Mouse (Mus musculus) forebrain, embryonic 16.5 days (tissue): ENCODE measurements around the gene Prdx6b. TPM values are rescaled to one million over a fixed set of nuclear protein-coding genes. Genes with fewer than 3 reads are reported as not detected.

ENCODE experiments used
- ATAC-seq: fragments of 200-750 bp; cut with Nextera tagmentation; 2 replicates; pipeline ENCODE4 v1.8.0; 2017; ENCODE audit warnings: mild to moderate bottlenecking, moderate library complexity
- H3K27ac ChIP-seq: fragments of 300-500 bp; sonication (generic); 2 replicates; pipeline ENCODE4 v1.5.1; 2014; ENCODE audit warnings: low read length, control low read depth
- H3K27me3 ChIP-seq: fragments of 300-500 bp; sonication (generic); replicated peaks from 2 replicates; pipeline ENCODE4 v1.6.1; 2014; ENCODE audit warnings: low read length; ENCODE audit not compliant: control insufficient read depth, insufficient read depth
- H3K36me3 ChIP-seq: fragments of 300-500 bp; sonication (generic); 2 replicates; pipeline ENCODE4 v1.6.1; 2014; ENCODE audit not compliant: control insufficient read depth, insufficient read depth
- H3K4me1 ChIP-seq: fragments of 300-500 bp; sonication (generic); replicated peaks from 2 replicates; pipeline ENCODE4 v1.6.1; 2014; ENCODE audit warnings: low read length; ENCODE audit not compliant: control insufficient read depth, insufficient read depth
- H3K4me2 ChIP-seq: fragments of 300-500 bp; sonication (generic); 2 replicates; pipeline ENCODE4 v1.6.1; 2014; ENCODE audit warnings: mild to moderate bottlenecking, low read length, control low read depth
- H3K4me3 ChIP-seq: fragments of 300-500 bp; sonication (generic); replicated peaks from 2 replicates; pipeline ENCODE4 v1.5.1; 2014; ENCODE audit warnings: mild to moderate bottlenecking, low read length, control low read depth
- H3K9ac ChIP-seq: fragments of 300-500 bp; sonication (generic); replicated peaks from 2 replicates; pipeline ENCODE4 v1.6.1; 2014; ENCODE audit warnings: low read depth, low read length, control low read depth
- H3K9me3 ChIP-seq: fragments of 300-500 bp; sonication (generic); 2 replicates; pipeline ENCODE4 v1.6.1; 2016; ENCODE audit warnings: low read length; ENCODE audit not compliant: control insufficient read depth
- WGBS: fragments of 180-500 bp; shearing (Covaris S2); extraction: QIAGEN DNeasy Blood & Tissue Kit; methylation state at CpG from one replicate; pipeline ENCODE4 v1.1.7; 2014; 5-methylcytosine and 5-hydroxymethylcytosine counted together
- polyA plus RNA-seq: library from polyadenylated mRNA; unstranded; fragments of >200 nt; fragmentation: Nextera tagmentation; extraction: Ambion mirVana; gene quantifications from 2 replicates; pipeline ENCODE4 v1.2.1, GENCODE M21; 2015

Gene Prdx6b
- polyA plus RNA-seq, 1 experiment from 2014 or later = not detected

GRCm38 (mm10) chr2:80314201-80314600 lies 21.9 kb downstream of the Prdx6b start:
- H3K27me3 ChIP-seq = no peaks in the 10 kb centered on the region; the same call in 1 of the 2 replicates
- no peaks in the 10 kb centered on the region for H3K9me3 ChIP-seq
- no peak overlapping the region for H3K27ac ChIP-seq
- WGBS = 60% methylated on average over 1 of the region's 1 CpGs
- no peak overlapping the region for H3K9ac ChIP-seq
- no peaks in the 10 kb centered on the region for H3K36me3 ChIP-seq
- H3K4me1 ChIP-seq = peaks cover 7% of the 10 kb centered on the region
- H3K4me3 ChIP-seq = no peak overlapping the region
- no peak for ATAC-seq
- no peak overlapping the region for H3K4me2 ChIP-seq

GRCm38 (mm10) chr2:80314854-80315241 lies 22.6 kb downstream of the Prdx6b start:
- peak; percentile 21 for ATAC-seq
- peak overlapping the region; percentile 95 for H3K9ac ChIP-seq
- WGBS = 49% methylated on average over 7 of the region's 7 CpGs

GRCm38 (mm10) chr2:80315242-80316161 lies 23.2 kb downstream of the Prdx6b start, which contains the start of gene Dnajc10:
Dnajc10 (plus strand) TSS chr2:80315466.
- H3K9ac ChIP-seq = peak within 1 kb of the TSS; percentile 95

More at GRCm38 (mm10) chr2:80314854-80315241, 22.6 kb downstream of the Prdx6b start:
- Histone ChIP-seq H3K4me2 (peak overlapping the region; percentile 88), H3K4me3 (peak overlapping the region; percentile 81), H3K27me3 (no peaks in the 10 kb centered on the region), H3K9me3 (no peaks in the 10 kb centered on the region), H3K27ac (peak overlapping the region; percentile 97), H3K4me1 (peaks cover 7% of the 10 kb centered on the region), H3K36me3 (no peaks in the 10 kb centered on the region)

GRCm38 (mm10) chr2:80322878-80323277 lies 30.6 kb downstream of the Prdx6b start:
- H3K36me3 ChIP-seq = peaks cover 29% of the 10 kb centered on the region
- no peaks in the 10 kb centered on the region for H3K9me3 ChIP-seq
- no peak overlapping the region for H3K4me3 ChIP-seq
- H3K4me2 ChIP-seq = no peak overlapping the region
- no peak overlapping the region for H3K9ac ChIP-seq
- no peak overlapping the region for H3K27ac ChIP-seq
- no peaks in the 10 kb centered on the region for H3K4me1 ChIP-seq
- ATAC-seq = no peak
- WGBS = 95% methylated on average over 4 of the region's 4 CpGs
- no peaks in the 10 kb centered on the region for H3K27me3 ChIP-seq

More at GRCm38 (mm10) chr2:80315242-80316161, 23.2 kb downstream of the Prdx6b start, which contains the start of gene Dnajc10:
- Histone ChIP-seq H3K36me3 (peaks cover 2% of the 10 kb centered on the region; the same call in 1 of the 2 replicates), H3K4me1 (peaks cover 7% of the 10 kb centered on the region), H3K4me2 (peak within 1 kb of the TSS; percentile 88), H3K9me3 (no peaks in the 10 kb centered on the region), H3K27me3 (no peaks in the 10 kb centered on the region), H3K27ac (peak within 1 kb of the TSS; percentile 97), H3K4me3 (peak within 1 kb of the TSS; percentile 81)
- under 1% methylated on average over 70 of the region's 72 CpGs for WGBS
- ATAC-seq = peak; percentile 97

GRCm38 (mm10) chr2:80325779-80326178 lies 33.5 kb downstream of the Prdx6b start:
- Histone ChIP-seq H3K27ac (no peak overlapping the region), H3K4me1 (no peaks in the 10 kb centered on the region), H3K27me3 (no peaks in the 10 kb centered on the region), H3K4me3 (no peak overlapping the region), H3K9ac (no peak overlapping the region), H3K9me3 (no peaks in the 10 kb centered on the region), H3K4me2 (no peak overlapping the region), H3K36me3 (peaks cover 26% of the 10 kb centered on the region)
- ATAC-seq = no peak
- 91% methylated on average over 2 of the region's 2 CpGs for WGBS

GRCm38 (mm10) chr2:80327272-80327671 lies 35.0 kb downstream of the Prdx6b start:
- Histone ChIP-seq H3K27ac (no peak overlapping the region), H3K36me3 (peaks cover 19% of the 10 kb centered on the region), H3K9me3 (no peaks in the 10 kb centered on the region), H3K4me3 (no peak overlapping the region), H3K4me2 (no peak overlapping the region), H3K4me1 (no peaks in the 10 kb centered on the region), H3K9ac (no peak overlapping the region), H3K27me3 (no peaks in the 10 kb centered on the region)
- 90% methylated on average over 6 of the region's 6 CpGs for WGBS
- ATAC-seq = no peak

- no peak overlapping the region for H3K27ac ChIP-seq
- H3K4me1 ChIP-seq = no peaks in the 10 kb centered on the region
- ATAC-seq = no peak
- no peak overlapping the region for H3K4me3 ChIP-seq
- H3K4me2 ChIP-seq = no peak overlapping the region
- peaks cover 15% of the 10 kb centered on the region for H3K36me3 ChIP-seq
- no peak overlapping the region for H3K9ac ChIP-seq
- H3K27me3 ChIP-seq = no peaks in the 10 kb centered on the region
- no peaks in the 10 kb centered on the region for H3K9me3 ChIP-seq
- WGBS = 94% methylated on average over 7 of the region's 7 CpGs
Observed at GRCm38 (mm10) chr2:80328961-80329653, 36.8 kb downstream of the Prdx6b start.

GRCm38 (mm10) chr2:80340537-80340936 lies 48.3 kb downstream of the Prdx6b start:
- Histone ChIP-seq H3K36me3 (peaks cover 39% of the 10 kb centered on the region), H3K4me2 (no peak overlapping the region), H3K9me3 (no peaks in the 10 kb centered on the region), H3K27ac (no peak overlapping the region), H3K9ac (no peak overlapping the region), H3K27me3 (no peaks in the 10 kb centered on the region), H3K4me1 (no peaks in the 10 kb centered on the region), H3K4me3 (no peak overlapping the region)
- WGBS = 97% methylated on average over 9 of the region's 9 CpGs
- ATAC-seq = no peak
